9 mouse cellular contexts compared by ENCODE assay signal in genomic region chr14:68923054-68923453, GRCm38 (mm10).
DNase-seq lines count a peak whose midpoint lies in the region; ATAC-seq and TF ChIP-seq lines count a peak whose summit lies in the region.
"Had no signal": no experiment of that assay in that cellular context is flagged by ENCODE, and none has a peak within 500 bp of the region (broad histone marks: within the 10 kb centered on the region; RNA-seq: fewer than 3 reads in every experiment).

No protein-coding gene starts in this region.

- H3K27ac ChIP-seq in spleen, adult 2 months (ENCODE audit: insufficient read depth, low read length): peak overlapping the region; percentile 28; the same call in 1 of the 2 replicates
- peak overlapping the region; percentile 56; the same call in 1 of the 2 replicates for H3K27ac ChIP-seq in forebrain, embryonic 12.5 days
- peak overlapping the region; percentile 10; the same call in 1 of the 2 replicates for H3K27ac ChIP-seq in midbrain, embryonic 16.5 days (ENCODE audit: low read length)
- no peak overlapping the region for H3K27ac ChIP-seq in intestine, embryonic 16.5 days (ENCODE audit: low read length)
- H3K27ac ChIP-seq: heart, embryonic 13.5 days had no signal

- no peaks in the 10 kb centered on the region for H3K36me3 ChIP-seq in spleen, adult 2 months (ENCODE audit: control insufficient read depth, insufficient read depth, low read length)
- no peaks in the 10 kb centered on the region for H3K36me3 ChIP-seq in forebrain, embryonic 12.5 days (replicated peaks)
- H3K36me3 ChIP-seq in midbrain, embryonic 16.5 days (ENCODE audit: control insufficient read depth, insufficient read depth, low read length): no peaks in the 10 kb centered on the region
- H3K36me3 ChIP-seq in intestine, embryonic 16.5 days (ENCODE audit: control insufficient read depth, insufficient read depth, low read length): no peaks in the 10 kb centered on the region
- H3K36me3 ChIP-seq: heart, embryonic 13.5 days had no signal

- H3K27me3 ChIP-seq in spleen, adult 2 months (ENCODE audit: control insufficient read depth, insufficient read depth, low read length): no peaks in the 10 kb centered on the region
- H3K27me3 ChIP-seq in forebrain, embryonic 12.5 days: no peaks in the 10 kb centered on the region
- H3K27me3 ChIP-seq in midbrain, embryonic 16.5 days (ENCODE audit: control insufficient read depth, insufficient read depth, low read depth, low read length): no peaks in the 10 kb centered on the region
- no peaks in the 10 kb centered on the region for H3K27me3 ChIP-seq in intestine, embryonic 16.5 days (replicated peaks; ENCODE audit: control insufficient read depth, insufficient read depth, low read length)
- H3K27me3 ChIP-seq: heart, embryonic 13.5 days had no signal

- no peak overlapping the region for H3K4me2 ChIP-seq in forebrain, embryonic 12.5 days
- H3K4me2 ChIP-seq in midbrain, embryonic 16.5 days (ENCODE audit: low read length): no peak overlapping the region
- no peak overlapping the region for H3K4me2 ChIP-seq in intestine, embryonic 16.5 days (ENCODE audit: low read depth, low read length)
- H3K4me2 ChIP-seq: heart, embryonic 13.5 days had no signal

- H3K4me1 ChIP-seq in spleen, adult 2 months (ENCODE audit: control insufficient read depth, insufficient read depth, insufficient read length): peaks cover 17% of the 10 kb centered on the region
- H3K4me1 ChIP-seq in forebrain, embryonic 12.5 days: peaks cover 12% of the 10 kb centered on the region
- peaks cover 13% of the 10 kb centered on the region for H3K4me1 ChIP-seq in midbrain, embryonic 16.5 days (ENCODE audit: control insufficient read depth, insufficient read depth, low read length)
- no peaks in the 10 kb centered on the region for H3K4me1 ChIP-seq in intestine, embryonic 16.5 days (ENCODE audit: control insufficient read depth, insufficient read depth, low read length)

- ATAC-seq in forebrain, embryonic 12.5 days (ENCODE audit: low FRiP score): peak; percentile 94
- peak; percentile 94 for ATAC-seq in midbrain, embryonic 16.5 days
- no peak for ATAC-seq in granulocyte monocyte progenitor cell, adult 5-6 weeks (replicated peaks; ENCODE audit: poor library complexity, severe bottlenecking)
- ATAC-seq in intestine, embryonic 16.5 days: no peak

- no peak for TF ChIP-seq CTCF in spleen, adult 2 months (IDR thresholded peaks at IDR 0.05; ENCODE audit: extremely low read depth, insufficient read depth, insufficient read length, insufficient replicate concordance)

- 9% methylated on average over 2 of the region's 2 CpGs for WGBS in spleen, adult 2 months
- 13% methylated on average over 2 of the region's 2 CpGs for WGBS in forebrain, embryonic 12.5 days
- 14% methylated on average over 2 of the region's 2 CpGs for WGBS in midbrain, embryonic 16.5 days
- 16% methylated on average over 2 of the region's 2 CpGs for WGBS in intestine, embryonic 16.5 days

- H3K9me3 ChIP-seq in forebrain, embryonic 12.5 days: no peaks in the 10 kb centered on the region
- H3K9me3 ChIP-seq in midbrain, embryonic 16.5 days (replicated peaks; ENCODE audit: control insufficient read depth, low read length, poor library complexity, severe bottlenecking): no peaks in the 10 kb centered on the region
- no peaks in the 10 kb centered on the region for H3K9me3 ChIP-seq in intestine, embryonic 16.5 days (ENCODE audit: control insufficient read depth, low read length)
- H3K9me3 ChIP-seq: heart, embryonic 13.5 days had no signal

- H3K4me3 ChIP-seq in spleen, adult 2 months (ENCODE audit: extremely low read depth, insufficient read depth, insufficient read length): no peak overlapping the region
- H3K4me3 ChIP-seq in forebrain, embryonic 12.5 days (replicated peaks): no peak overlapping the region
- no peak overlapping the region for H3K4me3 ChIP-seq in midbrain, embryonic 16.5 days (ENCODE audit: low read depth, low read length)
- H3K4me3 ChIP-seq in intestine, embryonic 16.5 days (ENCODE audit: low read length): no peak overlapping the region
- H3K4me3 ChIP-seq: heart, embryonic 13.5 days had no signal

- DNase-seq in spleen, adult 2 months (ENCODE audit: low read depth in 1 of 2, low spot score in 2 of 2): no peak
- no peak for DNase-seq in spleen, postnatal 14 days (ENCODE audit: low spot score in 2 of 2)
- peak; percentile 74 for DNase-seq in kidney, postnatal 10 days
- DNase-seq in adrenal gland, adult (ENCODE audit: inconsistent age in 2 of 2, low spot score in 1 of 2): no peak

- H3K9ac ChIP-seq in forebrain, embryonic 12.5 days: no peak overlapping the region
- no peak overlapping the region for H3K9ac ChIP-seq in midbrain, embryonic 16.5 days (ENCODE audit: low read depth, low read length)
- no peak overlapping the region for H3K9ac ChIP-seq in intestine, embryonic 16.5 days (ENCODE audit: low read depth, low read length)
- H3K9ac ChIP-seq: heart, embryonic 13.5 days had no signal

- TF ChIP-seq POLR2A in spleen, adult 2 months (IDR thresholded peaks at IDR 0.05; ENCODE audit: low read depth, low read length): no peak

Comparison
In these comparisons a context has a peak if more than half of its experiments do, and no peak if none do; other contexts are left out.
1. ATAC-seq: peak in forebrain, embryonic 12.5 days (single experiment) and midbrain, embryonic 16.5 days (single experiment); none in granulocyte monocyte progenitor cell, adult 5-6 weeks (single experiment) and intestine, embryonic 16.5 days (single experiment).